Mouse (Mus musculus): ENCODE data around the gene Crkl. TPM values are rescaled to one million over a fixed set of nuclear protein-coding genes. Genes with fewer than 3 reads are reported as not detected.

The Crkl gene
- total RNA-seq (2021): 10 to 100 TPM; 23.4 to 27.4 TPM

GRCm38 (mm10) chr16:17451541-17452372 is at the start of gene Crkl:
Crkl (plus strand) TSS chr16:17451987.
- peak; percentile 95 to 98 for DNase-seq
- intact Hi-C loops (cut with DNase I): loop anchor here (2.0 kb wide), 2 partner anchors 47 to 55 kb away; partner anchors contain the start of gene Snap29

- intact Hi-C loops (cut with DNase I): loop anchor here (1.0 to 10.0 kb wide), 2 partner anchors 29 to 198 kb away; partner anchors contain the start of genes Rimbp3 and Ube2l3
- DNase-seq: peak; percentile 43 to 52
Observed at GRCm38 (mm10) chr16:17402855-17403254, 48.9 kb upstream of the Crkl start.

GRCm38 (mm10) chr16:17405271-17405696 is 46.5 kb upstream of the Crkl start:
- DNase-seq: peak; percentile 66 to 81
- intact Hi-C loops (cut with DNase I): loop anchor here (2.0 to 10.0 kb wide), 4 partner anchors 46 to 200 kb away; partner anchors contain the start of genes Crkl, Lztr1, Rimbp3 and Thap7

- intact Hi-C loops (cut with DNase I): loop anchor here (2.0 to 10.0 kb wide), 4 partner anchors 45 to 201 kb away; partner anchors contain the start of genes Crkl, Lztr1, Rimbp3 and Thap7
- DNase-seq: peak; percentile 100
Observed at GRCm38 (mm10) chr16:17405736-17406443, 45.9 kb upstream of the Crkl start, which contains the start of the genes Snap29 and Pi4ka. Snap29 (plus strand) TSS chr16:17405986. Pi4ka (minus strand) TSS chr16:17406314.

GRCm38 (mm10) chr16:17406512-17407231 is 45.1 kb upstream of the Crkl start:
- DNase-seq: no peak
- intact Hi-C loops (cut with DNase I): loop anchor here (10.0 kb wide), 1 partner anchor 202 kb away; the partner anchor contains the start of genes Rimbp3 and Ube2l3

- intact Hi-C loops (cut with DNase I): loop anchor here (10.0 kb wide), 1 partner anchor 204 kb away; the partner anchor contains the start of genes Rimbp3 and Ube2l3
- no peak for DNase-seq
Observed at GRCm38 (mm10) chr16:17409046-17409445, 42.7 kb upstream of the Crkl start.

GRCm38 (mm10) chr16:17410209-17410608 is 41.6 kb upstream of the Crkl start:
- intact Hi-C loops (cut with DNase I): no loop called here
- DNase-seq: peak; percentile 26 to 31

GRCm38 (mm10) chr16:17423021-17423420 is 28.8 kb upstream of the Crkl start:
- intact Hi-C loops (cut with DNase I): no loop called here
- no peak for DNase-seq

GRCm38 (mm10) chr16:17432576-17432975 is 19.2 kb upstream of the Crkl start:
- intact Hi-C loops (cut with DNase I): loop anchor here (1.0 kb wide), 1 partner anchor 30 kb away; no protein-coding TSS in a partner anchor

GRCm38 (mm10) chr16:17452373-17452715 is 557 bp downstream of the Crkl start:
- intact Hi-C loops (cut with DNase I): loop anchor here (2.0 kb wide), 1 partner anchor 54 kb away; no protein-coding TSS in a partner anchor
- peak in 1 of 2 experiments; percentile 56 for DNase-seq

More at GRCm38 (mm10) chr16:17432576-17432975, 19.2 kb upstream of the Crkl start:
- no peak for DNase-seq

GRCm38 (mm10) chr16:17456901-17457300 is 5.1 kb downstream of the Crkl start:
- no peak for DNase-seq
- intact Hi-C loops (cut with DNase I): no loop called here

- peak in 1 of 2 experiments; percentile 22 for DNase-seq
- intact Hi-C loops (cut with DNase I): no loop called here
Observed at GRCm38 (mm10) chr16:17460254-17460653, 8.5 kb downstream of the Crkl start.

- intact Hi-C loops (cut with DNase I): no loop called here
Observed at GRCm38 (mm10) chr16:17461596-17461995, 9.8 kb downstream of the Crkl start.

GRCm38 (mm10) chr16:17463184-17463583 is 11.4 kb downstream of the Crkl start:
- intact Hi-C loops (cut with DNase I): no loop called here
- DNase-seq: no peak

More at GRCm38 (mm10) chr16:17461596-17461995, 9.8 kb downstream of the Crkl start:
- no peak for DNase-seq

- DNase-seq: no peak
- intact Hi-C loops (cut with DNase I): no loop called here
Observed at GRCm38 (mm10) chr16:17466875-17467663, 15.3 kb downstream of the Crkl start.

- DNase-seq: no peak
- intact Hi-C loops (cut with DNase I): no loop called here
Observed at GRCm38 (mm10) chr16:17472498-17472897, 20.7 kb downstream of the Crkl start.

- peak in 1 of 2 experiments; percentile 22 for DNase-seq
- intact Hi-C loops (cut with DNase I): no loop called here
Observed at GRCm38 (mm10) chr16:17474091-17474490, 22.3 kb downstream of the Crkl start.

- no peak for DNase-seq
- intact Hi-C loops (cut with DNase I): no loop called here
Observed at GRCm38 (mm10) chr16:17474761-17475160, 23.0 kb downstream of the Crkl start.

- intact Hi-C loops (cut with DNase I): no loop called here
Observed at GRCm38 (mm10) chr16:17475326-17475725, 23.5 kb downstream of the Crkl start.

More at GRCm38 (mm10) chr16:17475326-17475725, 23.5 kb downstream of the Crkl start:
- DNase-seq: no peak

Measured in heart, postnatal 36 days (tissue).